Mouse (Mus musculus) testis, adult 2 months (tissue): ENCODE data around the gene Lztr1. TPM values are rescaled to one million over a fixed set of nuclear protein-coding genes. Genes with fewer than 3 reads are reported as not detected.

Experiments used
- H3K27ac ChIP-seq: fragments of 200-500 bp; 2 replicates; pipeline ENCODE4 v1.5.1; 2012; ENCODE audit warnings: low read depth, low read length; ENCODE audit not compliant: control insufficient read depth, insufficient read depth
- H3K27me3 ChIP-seq: fragments of 200-500 bp; 2 replicates; pipeline ENCODE4 v1.6.1; 2012; ENCODE audit warnings: mild to moderate bottlenecking, low read length, moderate library complexity; ENCODE audit not compliant: control insufficient read depth, insufficient read depth
- H3K36me3 ChIP-seq: fragments of 200-500 bp; 2 replicates; pipeline ENCODE4 v1.6.1; 2012; ENCODE audit warnings: mild to moderate bottlenecking, low read length; ENCODE audit not compliant: control insufficient read depth, insufficient read depth
- H3K4me1 ChIP-seq: fragments of 200-500 bp; 2 replicates; pipeline ENCODE4 v1.6.1; 2012; ENCODE audit warnings: low read length; ENCODE audit not compliant: control insufficient read depth, insufficient read depth
- H3K4me3 ChIP-seq: fragments of 200-500 bp; 2 replicates; pipeline ENCODE4 v1.5.1; 2012; ENCODE audit warnings: low read depth, mild to moderate bottlenecking, low read length, moderate library complexity, mixed read lengths; ENCODE audit not compliant: control insufficient read depth
- CTCF ChIP-seq: fragments of 200-500 bp; IDR thresholded peaks from 2 replicates; pipeline ENCODE4 v1.5.1; 2012; ENCODE audit warnings: low read depth, mild to moderate bottlenecking, inconsistent platforms, low read length, moderate library complexity; ENCODE audit not compliant: control insufficient read depth, insufficient read depth, insufficient replicate concordance
- POLR2A ChIP-seq: fragments of 200-500 bp; IDR thresholded peaks from 2 replicates; pipeline ENCODE4 v1.6.1; 2012; ENCODE audit warnings: low read depth, mild to moderate bottlenecking, inconsistent platforms, low read length, moderate library complexity; ENCODE audit not compliant: control insufficient read depth
- polyA plus RNA-seq: library from polyadenylated mRNA; depleted of rRNA; stranded (reverse); fragments of >200 nt; gene quantifications from 2 replicates; pipeline ENCODE4 v1.2.3, GENCODE M21; 2012

The Lztr1 gene
- polyA plus RNA-seq, 1 experiment = 55.8 TPM

DNA sequence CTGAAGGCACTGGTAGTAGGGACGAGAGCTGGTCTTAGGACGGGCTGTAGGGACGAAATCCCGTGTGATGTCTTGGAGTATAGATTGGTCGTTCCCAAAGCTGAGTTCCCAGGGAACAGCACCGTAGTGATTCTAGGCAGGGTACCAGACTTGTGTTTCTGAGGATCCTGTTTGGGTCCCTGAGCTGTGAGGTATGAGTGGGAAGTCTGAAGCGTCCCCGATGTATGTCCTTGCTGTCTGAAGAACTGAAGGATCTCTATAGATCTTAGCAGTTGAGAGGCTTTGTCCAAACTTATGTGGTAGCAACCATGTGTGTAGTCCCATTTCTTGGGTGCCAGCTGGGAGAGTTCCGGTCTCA lies 731 bp downstream of the Lztr1 start:
- H3K36me3 ChIP-seq = no peaks in the 10 kb centered on the region
- peak overlapping the region; percentile 46; the same call in 1 of the 2 replicates for H3K27ac ChIP-seq
- peak overlapping the region; percentile 87 for H3K4me3 ChIP-seq
- H3K27me3 ChIP-seq = no peaks in the 10 kb centered on the region
- H3K4me1 ChIP-seq = peaks cover 5% of the 10 kb centered on the region
- TF ChIP-seq POLR2A (no peak), CTCF (no peak)

DNA sequence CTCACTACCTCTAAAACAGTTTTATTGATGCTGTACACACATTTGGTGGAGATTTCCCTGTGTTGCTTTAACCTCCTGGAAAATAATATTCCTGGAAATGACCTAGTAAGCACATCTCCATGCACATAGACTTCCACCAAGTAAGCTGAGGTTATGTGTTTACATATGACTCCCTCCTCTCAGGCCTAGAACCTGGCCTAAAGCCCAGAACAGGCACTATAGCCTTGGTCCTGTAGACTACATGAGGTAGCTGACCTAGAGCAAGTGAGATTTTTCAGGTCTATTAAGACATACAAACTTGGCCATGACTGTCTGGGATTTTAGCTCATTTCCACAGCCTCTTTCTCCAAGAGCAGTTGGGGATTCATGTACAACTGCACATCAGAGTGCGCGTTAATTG lies 1.7 kb downstream of the Lztr1 start:
- Histone ChIP-seq H3K36me3 (no peaks in the 10 kb centered on the region), H3K4me3 (no peak overlapping the region), H3K4me1 (peaks cover 5% of the 10 kb centered on the region), H3K27ac (no peak overlapping the region), H3K27me3 (no peaks in the 10 kb centered on the region)
- TF ChIP-seq POLR2A = no peak
- TF ChIP-seq CTCF = no peak

DNA sequence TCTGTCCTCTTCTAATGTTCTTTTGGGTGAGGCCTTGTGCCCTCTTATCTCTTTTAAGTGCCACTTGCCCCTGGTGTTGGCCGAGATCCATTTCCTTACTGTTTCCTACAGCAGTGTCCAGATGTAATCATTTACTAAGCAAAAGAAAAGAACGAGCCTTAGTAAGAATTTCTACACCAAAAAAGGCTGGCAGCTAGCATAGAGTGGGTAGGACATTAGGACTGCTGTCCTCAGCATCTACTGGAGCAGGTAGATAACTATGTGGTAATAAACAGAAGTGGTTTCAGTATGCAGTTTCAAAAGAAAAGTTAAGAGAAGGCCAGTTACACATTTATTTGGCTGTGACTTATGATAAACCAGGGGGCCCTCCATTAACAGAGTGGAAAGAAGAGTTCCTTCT lies 2.2 kb downstream of the Lztr1 start:
- TF ChIP-seq CTCF (no peak), POLR2A (no peak)

DNA sequence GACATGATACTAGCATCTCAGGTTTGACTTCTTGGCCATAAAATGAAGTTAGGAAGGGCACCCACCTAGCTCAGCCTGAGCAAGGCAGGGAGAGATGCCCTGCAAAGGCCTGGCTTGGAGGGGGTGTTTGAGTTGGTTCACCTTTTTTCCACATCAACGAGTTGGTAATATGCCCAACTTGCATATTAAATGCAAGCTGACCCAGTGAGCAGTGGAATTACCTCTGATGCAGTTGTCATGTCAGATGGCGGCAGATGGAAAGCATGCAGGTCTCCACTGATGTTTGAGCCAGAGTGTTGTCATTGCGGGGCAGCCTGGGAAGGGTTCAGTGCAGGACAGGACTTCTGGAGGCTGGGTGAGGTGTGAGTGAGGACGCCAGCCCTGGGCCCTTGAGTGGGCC lies 2.9 kb downstream of the Lztr1 start:
- Histone ChIP-seq H3K36me3 (no peaks in the 10 kb centered on the region), H3K4me1 (peaks cover 5% of the 10 kb centered on the region), H3K27me3 (no peaks in the 10 kb centered on the region), H3K27ac (no peak overlapping the region), H3K4me3 (no peak overlapping the region)
- TF ChIP-seq CTCF (no peak), POLR2A (no peak)

More for the DNA sequence above, 2.2 kb downstream of the Lztr1 start:
- Histone ChIP-seq H3K4me3 (no peak overlapping the region), H3K27me3 (no peaks in the 10 kb centered on the region), H3K27ac (no peak overlapping the region), H3K4me1 (peaks cover 5% of the 10 kb centered on the region), H3K36me3 (no peaks in the 10 kb centered on the region)

DNA sequence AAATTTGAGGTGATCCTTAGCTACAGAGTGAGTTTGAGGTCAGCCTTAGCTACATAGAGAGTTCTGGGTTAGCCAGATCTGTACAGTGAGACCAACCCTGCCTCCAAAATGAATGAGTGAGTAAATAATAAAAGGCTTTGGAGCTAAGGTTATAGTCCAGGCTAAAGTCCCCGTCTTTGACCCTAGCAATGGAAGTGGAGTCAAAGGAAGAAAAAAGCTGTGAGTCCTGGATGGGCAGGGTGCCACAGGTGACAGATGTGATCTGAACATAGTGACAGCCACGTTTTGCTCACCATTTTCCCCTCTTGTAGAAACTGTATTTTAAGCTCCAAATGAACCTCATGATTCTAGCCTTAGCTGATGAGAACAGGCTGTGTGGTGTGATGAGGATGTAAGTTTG lies 10.4 kb downstream of the Lztr1 start:
- no peaks in the 10 kb centered on the region for H3K4me1 ChIP-seq
- H3K36me3 ChIP-seq = peaks cover 3% of the 10 kb centered on the region
- no peak overlapping the region for H3K27ac ChIP-seq
- no peak overlapping the region for H3K4me3 ChIP-seq
- no peaks in the 10 kb centered on the region for H3K27me3 ChIP-seq
- TF ChIP-seq CTCF = no peak
- TF ChIP-seq POLR2A = no peak

DNA sequence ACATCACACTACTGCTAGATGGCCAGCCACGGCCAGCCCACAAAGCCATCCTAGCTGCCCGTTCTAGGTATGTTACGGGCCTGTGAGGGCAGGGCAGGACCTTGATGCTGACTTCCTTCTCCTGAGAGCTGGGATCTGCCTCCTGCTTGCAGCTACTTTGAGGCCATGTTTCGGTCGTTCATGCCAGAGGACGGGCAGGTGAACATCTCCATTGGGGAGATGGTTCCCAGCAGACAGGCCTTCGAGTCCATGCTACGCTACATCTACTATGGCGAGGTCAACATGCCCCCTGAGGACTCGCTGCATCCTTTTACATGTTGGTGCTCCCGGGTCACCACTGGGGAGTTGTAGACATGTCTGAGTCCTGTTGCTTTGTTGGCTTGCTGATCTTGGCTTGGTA lies 15.7 kb downstream of the Lztr1 start:
- no peaks in the 10 kb centered on the region for H3K27me3 ChIP-seq
- no peak overlapping the region for H3K4me3 ChIP-seq
- TF ChIP-seq POLR2A (no peak), CTCF (no peak)
- peaks cover 1% of the 10 kb centered on the region for H3K36me3 ChIP-seq
- H3K4me1 ChIP-seq = no peaks in the 10 kb centered on the region
- H3K27ac ChIP-seq = no peak overlapping the region

DNA sequence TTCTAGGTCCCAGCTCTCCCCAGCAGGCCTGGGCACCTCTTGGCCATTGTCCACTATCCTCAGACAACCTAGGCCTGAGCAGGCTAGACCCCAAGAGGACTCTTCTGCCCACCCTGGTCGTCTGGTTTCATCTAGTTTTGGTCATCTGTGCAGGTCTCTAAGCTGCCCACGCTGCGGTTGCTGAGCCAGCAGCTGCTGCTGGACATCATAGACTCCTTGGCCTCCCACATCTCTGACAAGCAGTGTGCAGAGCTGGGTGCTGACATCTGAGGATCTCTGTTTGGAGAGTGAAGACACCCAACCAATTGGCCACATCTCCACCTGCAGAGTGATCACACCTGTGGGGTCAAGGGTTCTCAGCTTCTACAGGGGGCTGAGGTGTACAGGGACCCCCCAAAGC lies 17.0 kb downstream of the Lztr1 start:
- Histone ChIP-seq H3K36me3 (no peaks in the 10 kb centered on the region; the same call in none of the 2 replicates), H3K27ac (no peak overlapping the region), H3K4me1 (peaks cover 3% of the 10 kb centered on the region), H3K27me3 (no peaks in the 10 kb centered on the region), H3K4me3 (no peak overlapping the region)
- TF ChIP-seq POLR2A (no peak), CTCF (no peak)

DNA sequence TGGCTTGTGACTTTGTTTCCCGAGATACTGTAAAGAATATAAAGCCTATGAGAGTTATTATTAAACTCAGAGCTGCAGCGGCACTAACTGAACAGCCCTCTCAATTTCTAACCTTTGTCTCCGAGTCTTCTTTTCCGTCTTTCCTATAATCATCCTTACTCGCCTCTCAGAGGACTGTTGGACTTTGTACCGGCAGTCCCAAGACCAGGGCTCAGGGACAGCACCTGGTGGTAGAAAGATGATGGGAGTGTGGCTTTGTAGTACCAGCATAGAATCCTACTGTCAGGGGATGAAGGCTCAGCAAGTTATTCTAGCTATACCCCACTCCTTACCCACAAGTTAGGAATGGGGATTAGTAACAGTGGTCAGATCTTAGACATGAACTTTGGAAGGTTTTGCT lies 17.7 kb downstream of the Lztr1 start:
- Histone ChIP-seq H3K27ac (no peak overlapping the region), H3K27me3 (no peaks in the 10 kb centered on the region), H3K36me3 (no peaks in the 10 kb centered on the region; the same call in none of the 2 replicates), H3K4me3 (no peak overlapping the region), H3K4me1 (peaks cover 3% of the 10 kb centered on the region)
- TF ChIP-seq CTCF (no peak), POLR2A (no peak)
